19 mouse cellular contexts compared by ENCODE assay signal in the genomic region with DNA sequence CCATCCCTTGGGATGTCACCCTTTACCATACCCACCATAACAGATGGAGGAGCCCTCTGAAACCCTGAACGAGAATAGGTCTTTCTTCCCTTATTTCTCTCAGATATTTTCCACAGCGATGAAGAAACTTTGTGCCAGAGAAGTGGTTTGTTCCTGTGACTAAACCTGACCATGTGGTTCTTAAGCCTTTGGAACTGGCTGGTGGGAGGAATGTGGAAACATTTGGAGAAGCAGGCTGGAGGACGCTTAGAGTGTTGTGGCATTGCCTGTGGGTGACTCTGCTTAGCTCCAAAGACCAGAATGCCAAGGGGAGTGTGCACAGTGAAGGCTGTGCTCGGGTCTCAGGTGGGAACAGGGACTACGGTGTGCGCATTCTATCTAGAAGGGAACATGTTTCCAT.
DNase-seq lines count a peak whose midpoint lies in the region; ATAC-seq and TF ChIP-seq lines count a peak whose summit lies in the region.
"Had no signal": no experiment of that assay in that cellular context is flagged by ENCODE, and none has a peak within 500 bp of the region (broad histone marks: within the 10 kb centered on the region; RNA-seq: fewer than 3 reads in every experiment).

No protein-coding gene starts in this region.

- no peak for TF ChIP-seq CTCF in left cerebral cortex, adult 2 months (IDR thresholded peaks at IDR 0.05)
- no peak for TF ChIP-seq CTCF in cortical plate, adult 2 months (IDR thresholded peaks at IDR 0.05; ENCODE audit: extremely low read depth, insufficient read depth, low read length)

- H3K4me3 ChIP-seq in left cerebral cortex, adult 2 months = no peak overlapping the region
- no peak overlapping the region for H3K4me3 ChIP-seq in cortical plate, adult 2 months (ENCODE audit: insufficient read depth, low read length)
- H3K4me3 ChIP-seq: embryonic facial prominence, embryonic 15.5 days; limb, embryonic 15.5 days; midbrain, embryonic 13.5 days; neural tube, embryonic 12.5 days had no signal

- intact Hi-C loops in left cerebral cortex, adult 2 months (cut with DNase I) = loop anchor here (2.0 kb wide), 1 partner anchor 50 kb away; no protein-coding TSS in a partner anchor
- intact Hi-C loops in left cerebral cortex, postnatal 10 days (cut with DNase I) = no loop called here

- DNase-seq in frontal cortex, adult 2 months (ENCODE audit: extremely low spot score in 1 of 2, low spot score in 1 of 2) = peak; percentile 31 to 74
- no peak for DNase-seq in frontal cortex, postnatal 25 days (ENCODE audit: low spot score in 2 of 2)
- DNase-seq in left cerebral cortex, adult 2 months (ENCODE audit: extremely low spot score in 1 of 2, low spot score in 2 of 2) = peak in 1 of 2 experiments; percentile 39
- DNase-seq in left cerebral cortex, postnatal 10 days (ENCODE audit: extremely low spot score in 1 of 2, low spot score in 2 of 2) = no peak
- DNase-seq in right cerebral cortex, postnatal 36 days (ENCODE audit: low spot score in 2 of 2) = peak; percentile 44 to 58
- DNase-seq: adrenal gland, postnatal 14 days; cerebellum, adult 11-12 months; cerebellum, postnatal 14 days; heart, postnatal 10 days; kidney, adult 2 months; kidney, postnatal 10 days; thymus, postnatal 36 days had no signal

- TF ChIP-seq POLR2A in cortical plate, adult 2 months (IDR thresholded peaks at IDR 0.05; ENCODE audit: extremely low read depth, insufficient read depth, low read length) = peak; percentile 18; the same call in 1 of the 2 replicates

- H3K4me1 ChIP-seq in cortical plate, adult 2 months (ENCODE audit: control insufficient read depth, insufficient read depth, low read length) = peaks cover 4% of the 10 kb centered on the region; the same call in 1 of the 2 replicates
- H3K4me1 ChIP-seq: midbrain, embryonic 13.5 days; neural tube, embryonic 12.5 days had no signal

- no peak for ATAC-seq in cerebellum, adult (ENCODE audit: insufficient number of reproducible peaks, low FRiP score, low TSS enrichment)
- ATAC-seq: lung, postnatal 0 days; midbrain, embryonic 13.5 days had no signal

- H3K27ac ChIP-seq in left cerebral cortex, adult 2 months = peak overlapping the region; percentile 70
- no peak overlapping the region for H3K27ac ChIP-seq in cortical plate, adult 2 months (ENCODE audit: insufficient read depth, low read length)
- H3K27ac ChIP-seq: embryonic facial prominence, embryonic 15.5 days; limb, embryonic 15.5 days; midbrain, embryonic 13.5 days; neural tube, embryonic 12.5 days had no signal

Comparison
In these comparisons a context has a peak if more than half of its experiments do, and no peak if none do; other contexts are left out.
1. DNase-seq: peak in frontal cortex, adult 2 months (2 of 2) and right cerebral cortex, postnatal 36 days (2 of 2); none in frontal cortex, postnatal 25 days (0 of 2) and left cerebral cortex, postnatal 10 days (0 of 2).